Mouse (Mus musculus) MEL (cell line): ENCODE measurements at regions not wholly inside any gene's neighbourhood (a gene's known extent, or its start where the extent isn't known, plus 50 kb on each side); places are given as distances from the start of the nearest gene placed in this dataset.
"Not testable (repeated sequence)": the region's sequence is repeated elsewhere in the genome, so short reads cannot be mapped to it uniquely, and the experiment has no call there.

Source experiments
- DNase-seq: peaks from one replicate; pipeline ENCODE4 v3.0.0; 2011; ENCODE audit warnings: low read depth, low spot score
- H3K27ac ChIP-seq: 2 replicates; pipeline ENCODE4 v1.5.1; 2012; ENCODE audit warnings: low read depth, mild to moderate bottlenecking, control low read depth, low read length, moderate library complexity; ENCODE audit not compliant: control insufficient read depth
- H3K27me3 ChIP-seq, 2 experiments: fragments of 150-350 bp in 1 of 2; sonication (generic) in 1 of 2; 2 replicates each; pipeline ENCODE4 v1.6.1; 2012; ENCODE audit warnings: low read length in 2 of 2, mild to moderate bottlenecking in 2 of 2, improper control_type of control experiment in 1 of 2, moderate library complexity in 1 of 2; ENCODE audit not compliant: insufficient read depth in 2 of 2, control insufficient read depth in 1 of 2
- H3K36me3 ChIP-seq, 2 experiments: 2 replicates each; pipeline ENCODE4 v1.6.1; 2012 to 2014; ENCODE audit warnings: low read length in 2 of 2, improper control_type of control experiment in 1 of 2, inconsistent platforms in 1 of 2, mild to moderate bottlenecking in 1 of 2; ENCODE audit not compliant: insufficient read depth in 2 of 2, control insufficient read depth in 1 of 2
- H3K4me1 ChIP-seq, 2 experiments: fragments of 150-350 bp in 1 of 2; sonication (generic) in 1 of 2; 2 replicates each; pipeline ENCODE4 v1.6.1; 2012; ENCODE audit warnings: low read length in 2 of 2, improper control_type of control experiment in 1 of 2, mild to moderate bottlenecking in 1 of 2; ENCODE audit not compliant: insufficient read depth in 2 of 2, control insufficient read depth in 1 of 2
- H3K4me3 ChIP-seq, 2 experiments: fragments of 150-350 bp in 1 of 2; sonication (generic) in 1 of 2; 2 replicates each; pipeline ENCODE4 v1.5.1; 2012; ENCODE audit warnings: low read depth in 2 of 2, low read length in 2 of 2, mild to moderate bottlenecking in 2 of 2, moderate library complexity in 2 of 2, control low read depth in 1 of 2, improper control_type of control experiment in 1 of 2; ENCODE audit not compliant: control insufficient read depth in 1 of 2, insufficient read depth in 1 of 2
- H3K79me2 ChIP-seq: 2 replicates; pipeline ENCODE4 v1.6.1; 2012; ENCODE audit warnings: mild to moderate bottlenecking, low read length, moderate library complexity; ENCODE audit not compliant: control insufficient read depth, poor library complexity, insufficient read depth
- H3K9ac ChIP-seq: 2 replicates; pipeline ENCODE4 v1.6.1; 2012; ENCODE audit warnings: low read depth, mild to moderate bottlenecking, control low read depth, low read length, moderate library complexity; ENCODE audit not compliant: control insufficient read depth, poor library complexity, severe bottlenecking
- H3K9me3 ChIP-seq: fragments of 150-350 bp; sonication (generic); replicated peaks from 2 replicates; pipeline ENCODE4 v1.6.1; 2012; ENCODE audit warnings: mild to moderate bottlenecking, low read length, improper control_type of control experiment, moderate library complexity; ENCODE audit not compliant: insufficient read depth
- BHLHE40 ChIP-seq: IDR thresholded peaks from 2 replicates; pipeline ENCODE4 v1.6.1; 2012; ENCODE audit warnings: low read depth, mild to moderate bottlenecking, inconsistent platforms, low read length, improper control_type of control experiment, borderline replicate concordance
- CHD1 ChIP-seq: IDR thresholded peaks from 2 replicates; pipeline ENCODE4 v1.6.1; 2012; ENCODE audit warnings: low read depth, mild to moderate bottlenecking, inconsistent platforms, low read length, improper control_type of control experiment
- CTCF ChIP-seq, 3 experiments: IDR thresholded peaks in 2 of 3; conservative IDR thresholded peaks in 1 of 3; 2 replicates each; pipeline ENCODE4 v1.5.1; 2011 to 2012; ENCODE audit warnings: low read length in 3 of 3, low read depth in 2 of 3, mild to moderate bottlenecking in 2 of 3, improper control_type of control experiment in 1 of 3, inconsistent platforms in 1 of 3, mixed read lengths in 1 of 3, moderate library complexity in 1 of 3; ENCODE audit not compliant: control insufficient read depth in 1 of 3, insufficient read depth in 1 of 3, poor library complexity in 1 of 3, severe bottlenecking in 1 of 3
- ELF1 ChIP-seq: IDR thresholded peaks from 2 replicates; pipeline ENCODE4 v1.6.1; 2014; ENCODE audit warnings: low read depth, mild to moderate bottlenecking, inconsistent platforms, low read length, improper control_type of control experiment, moderate library complexity
- MAX ChIP-seq: IDR thresholded peaks from 2 replicates; pipeline ENCODE4 v1.6.1; 2011; ENCODE audit warnings: low read length, improper control_type of control experiment
- MXI1 ChIP-seq: IDR thresholded peaks from 2 replicates; pipeline ENCODE4 v1.6.1; 2011; ENCODE audit warnings: mild to moderate bottlenecking, low read depth, low read length, improper control_type of control experiment
- MYB ChIP-seq: IDR thresholded peaks from 2 replicates; pipeline ENCODE4 v1.6.1; 2011; ENCODE audit warnings: mild to moderate bottlenecking, low read depth, low read length, improper control_type of control experiment
- NELFE ChIP-seq: IDR thresholded peaks from 2 replicates; pipeline ENCODE4 v1.6.1; 2011; ENCODE audit warnings: low read depth, low read length, improper control_type of control experiment
- NRF1 ChIP-seq: IDR thresholded peaks from 2 replicates; pipeline ENCODE4 v1.6.1; 2014; ENCODE audit warnings: low read depth, mild to moderate bottlenecking, inconsistent platforms, low read length, improper control_type of control experiment, moderate library complexity; ENCODE audit not compliant: poor library complexity, insufficient read depth, severe bottlenecking
- POLR2A ChIP-seq, 2 experiments: IDR thresholded peaks; 2 replicates each; pipeline ENCODE4 v1.6.1; 2011 to 2012; ENCODE audit warnings: low read length in 2 of 2, mild to moderate bottlenecking in 2 of 2, control low read depth in 1 of 2, improper control_type of control experiment in 1 of 2, low read depth in 1 of 2, moderate library complexity in 1 of 2; ENCODE audit not compliant: control insufficient read depth in 1 of 2, insufficient read depth in 1 of 2, poor library complexity in 1 of 2
- ZMIZ1 ChIP-seq: IDR thresholded peaks from 2 replicates; pipeline ENCODE4 v1.6.1; 2012; ENCODE audit warnings: low read depth, mild to moderate bottlenecking, inconsistent platforms, low read length, improper control_type of control experiment, moderate library complexity

GRCm38 (mm10) chr13:18497582-18498157, 100.2 kb upstream of the Pou6f2 start:
- Histone ChIP-seq H3K4me3 (no peak overlapping the region), H3K79me2 (no peaks in the 10 kb centered on the region), H3K9me3 (no peaks in the 10 kb centered on the region), H3K9ac (no peak overlapping the region), H3K27me3 (no peaks in the 10 kb centered on the region), H3K4me1 (no peaks in the 10 kb centered on the region), H3K36me3 (no peaks in the 10 kb centered on the region), H3K27ac (no peak overlapping the region)
- DNase-seq: no peak
- TF ChIP-seq MYB (no peak), MAX (no peak), CHD1 (no peak), ZMIZ1 (no peak), ELF1 (no peak), NRF1 (no peak), POLR2A (IDR thresholded peaks at IDR 0.05; ENCODE audit: control insufficient read depth in 1 of 2, insufficient read depth in 1 of 2, low read depth in 1 of 2, low read length in 2 of 2, poor library complexity in 1 of 2) (no peak), NELFE (no peak)

- Histone ChIP-seq H3K4me1 (no peaks in the 10 kb centered on the region), H3K9ac (no peak overlapping the region), H3K9me3 (no peaks in the 10 kb centered on the region), H3K4me3 (no peak overlapping the region), H3K79me2 (no peaks in the 10 kb centered on the region), H3K27ac (no peak overlapping the region), H3K27me3 (no peaks in the 10 kb centered on the region), H3K36me3 (no peaks in the 10 kb centered on the region)
- DNase-seq: no peak
- TF ChIP-seq CTCF (IDR thresholded peaks at IDR 0.05 in 2 of 3, conservative IDR thresholded peaks at IDR 0.05 in 1 of 3; ENCODE audit: control insufficient read depth in 1 of 3, insufficient read depth in 1 of 3, low read depth in 2 of 3, low read length in 3 of 3, poor library complexity in 1 of 3, severe bottlenecking in 1 of 3): no peak
- no peak for TF ChIP-seq BHLHE40
- no peak for TF ChIP-seq MXI1
- TF ChIP-seq ELF1: no peak
These were observed 97.7 kb upstream of the Pou6f2 start for GRCm38 (mm10) chr13:18495021-18495811.

GRCm38 (mm10) chr13:18485785-18486184, 88.3 kb upstream of the Pou6f2 start:
- not testable (repeated sequence) for H3K27me3 ChIP-seq, H3K4me3 ChIP-seq, H3K4me1 ChIP-seq, H3K79me2 ChIP-seq, DNase-seq, H3K9me3 ChIP-seq, H3K27ac ChIP-seq, H3K36me3 ChIP-seq, H3K9ac ChIP-seq
